Mouse (Mus musculus): ENCODE results near the gene Suz12.

Gene Suz12

DNA sequence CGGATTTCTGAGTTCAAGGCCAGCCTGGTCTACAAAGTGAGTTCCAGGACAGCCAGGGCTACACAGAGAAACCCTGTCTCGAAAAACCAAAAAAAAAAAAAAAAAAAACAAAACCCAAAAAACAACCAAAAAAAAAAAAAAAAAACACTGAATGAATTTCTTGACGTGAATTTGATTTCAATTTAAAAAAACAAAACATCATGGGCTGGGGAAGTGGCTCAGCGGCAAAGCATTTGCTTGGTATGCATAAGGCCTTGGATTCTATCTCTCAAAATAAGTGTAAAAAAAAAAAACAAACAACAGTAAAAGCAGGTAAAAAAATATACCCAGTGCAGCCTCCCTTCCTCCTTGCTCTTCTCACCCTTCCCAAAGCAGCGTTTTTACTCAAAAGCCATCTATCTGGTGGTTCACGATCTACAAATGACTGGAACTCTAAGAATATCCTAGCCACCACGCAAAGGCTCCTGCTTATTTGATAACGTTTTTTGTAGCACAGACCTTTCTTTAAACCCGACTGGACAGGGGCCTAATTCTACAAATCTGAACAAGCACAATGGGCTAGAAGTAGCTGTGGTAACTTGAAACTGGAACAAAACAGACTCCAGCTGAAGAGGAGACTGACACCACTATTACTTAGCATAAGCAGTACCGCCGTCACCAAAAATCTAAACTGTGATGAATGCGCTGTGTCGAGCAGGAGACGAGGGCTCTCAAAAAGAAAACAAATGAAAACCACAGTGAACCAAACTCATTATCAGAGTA, 85.1 kb downstream of the Suz12 start:
- no peak for DNase-seq

DNA sequence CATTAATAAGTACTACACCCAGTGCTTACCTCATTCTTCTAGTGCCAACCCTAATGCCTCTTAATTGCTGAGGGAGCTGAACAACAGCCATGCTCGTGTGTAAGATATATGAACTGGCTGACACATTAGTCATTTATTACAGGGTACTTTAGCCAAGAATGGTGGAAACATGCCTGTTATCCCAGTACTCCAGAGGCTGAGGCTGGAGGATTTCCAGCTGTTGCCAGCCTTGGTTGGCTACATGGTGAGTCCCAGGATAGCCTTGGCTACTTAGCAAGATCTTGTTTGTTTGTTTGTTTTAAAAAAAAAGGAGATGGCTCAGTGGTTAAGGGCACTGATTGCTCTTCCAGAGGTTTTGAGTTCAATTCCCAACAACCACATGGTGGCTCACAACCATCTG, 85.9 kb downstream of the Suz12 start:
- DNase-seq, result no peak

DNA sequence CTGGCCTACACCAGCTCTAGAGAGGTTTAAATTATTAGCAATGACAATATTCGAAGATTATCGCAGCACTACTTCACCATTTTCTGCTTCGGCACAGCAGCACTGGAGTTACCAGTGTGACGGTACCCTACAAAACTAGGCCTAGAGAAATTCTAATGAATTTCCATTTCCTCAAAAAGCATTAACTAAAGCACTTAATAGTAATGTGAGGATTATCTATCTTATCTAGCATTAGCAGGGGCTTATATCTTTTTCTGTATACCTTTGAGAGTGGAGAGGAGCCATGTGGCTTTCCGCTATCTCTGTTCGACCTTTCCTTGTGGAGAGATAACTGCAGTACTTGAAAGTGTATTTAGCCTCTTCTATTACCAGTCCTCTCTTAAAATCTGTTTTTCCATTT, 86.8 kb downstream of the Suz12 start:
- DNase-seq, result no peak

DNA sequence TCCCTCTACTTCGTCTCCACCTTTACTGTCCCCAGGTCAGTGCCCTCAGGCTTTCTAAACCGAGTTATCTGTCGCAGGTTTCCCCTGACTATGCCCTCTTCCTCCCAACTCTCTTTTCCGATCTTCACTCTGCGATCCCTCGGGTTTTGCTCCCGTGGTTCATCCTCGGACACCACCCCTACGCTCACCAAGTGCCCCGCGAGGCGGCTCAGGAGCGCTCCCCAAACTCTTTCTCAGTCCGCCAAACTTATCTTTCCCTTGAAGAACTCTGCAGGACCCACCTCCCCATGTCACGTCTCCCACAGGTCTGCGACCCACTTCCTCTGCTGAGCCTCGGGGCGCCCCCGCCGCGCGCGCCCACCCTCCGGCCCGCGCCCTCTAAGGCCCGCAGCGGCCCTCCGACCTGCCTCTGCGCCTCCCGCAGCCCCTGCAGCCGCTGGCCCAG, 87.5 kb downstream of the Suz12 start:
- no peak for DNase-seq

DNA sequence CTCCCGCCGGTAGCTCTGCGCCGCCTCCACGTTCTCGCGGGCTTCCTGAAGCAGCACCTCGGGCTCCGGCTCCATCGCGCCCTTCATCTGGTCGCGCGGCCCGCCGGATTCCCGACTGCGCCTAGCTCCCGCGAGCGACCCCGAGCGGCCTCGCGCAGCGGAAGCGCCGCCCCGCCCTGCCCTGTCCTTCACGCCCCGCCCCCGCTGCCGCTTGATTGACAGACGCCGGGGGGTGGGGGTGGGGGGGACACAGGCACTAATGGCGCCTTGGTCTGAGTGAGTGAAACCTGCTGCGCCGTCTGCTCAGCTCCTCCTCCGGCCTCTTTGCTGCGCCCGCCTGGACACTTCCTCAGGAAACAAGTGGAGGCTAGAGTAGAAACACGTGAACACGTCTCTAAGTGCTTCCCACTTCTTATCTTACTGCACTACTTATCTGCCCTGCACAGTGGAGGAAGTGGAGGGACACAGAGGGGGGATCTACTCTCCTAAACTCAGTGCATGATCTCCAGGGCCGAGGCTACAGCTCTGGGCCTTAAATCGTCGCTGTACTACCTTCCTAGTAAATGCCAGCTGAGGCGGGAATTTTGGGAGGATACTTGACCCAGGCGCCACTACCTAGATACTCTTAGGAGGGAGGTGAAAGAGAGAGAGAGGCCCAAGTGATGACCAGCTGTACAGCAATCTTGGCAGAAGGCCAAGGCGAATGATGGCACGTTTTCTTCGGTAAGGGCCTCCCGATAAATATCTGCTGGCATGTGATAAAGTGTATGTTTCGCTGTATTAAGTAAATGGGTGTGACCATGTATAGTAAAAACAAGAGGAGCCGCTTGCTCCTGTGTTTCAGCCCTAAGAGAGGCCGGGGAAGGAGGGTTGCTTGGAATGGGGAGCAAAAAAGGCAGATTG, 88.2 kb downstream of the Suz12 start, which contains the start of gene Crlf3:
TSS of gene Crlf3 (minus strand) at position 166 of the 903 bp plus-strand sequence.
- DNase-seq, result peak; percentile 95

DNA sequence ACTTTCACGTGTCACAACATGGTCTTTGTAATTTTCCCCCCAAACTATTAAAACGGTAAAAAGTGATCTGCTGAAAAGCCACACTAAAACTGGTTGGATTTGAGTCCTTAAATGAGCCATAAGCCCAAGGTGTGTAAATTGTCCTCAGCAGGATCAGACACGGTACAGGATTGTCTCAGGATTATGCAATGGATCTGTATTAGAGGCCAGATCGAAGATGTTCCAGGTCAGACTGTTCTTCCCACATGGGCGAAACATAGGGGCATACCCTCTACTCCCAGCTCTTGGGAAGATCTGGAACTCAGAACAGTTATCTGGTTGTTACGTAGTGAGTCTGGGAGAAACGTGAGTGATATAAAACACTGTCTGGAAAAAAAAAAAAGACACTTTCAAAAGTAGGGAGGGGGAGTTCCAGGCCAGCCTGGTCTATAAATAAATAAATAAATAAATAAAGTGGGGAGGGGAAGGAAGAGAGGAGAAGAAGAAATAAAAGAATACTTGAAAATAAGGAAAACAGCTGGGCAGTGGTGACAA, 88.9 kb downstream of the Suz12 start:
- DNase-seq, result no peak

Measured in kidney, adult 18-20 months (tissue).